Mouse (Mus musculus): Measurements from ENCODE around the gene Nfxl1. TPM values are rescaled to one million over a fixed set of nuclear protein-coding genes. Genes with fewer than 3 reads are reported as not detected.
A peak's percentile ranks its signal among the peaks of the same experiment; 100 is the strongest.
"Not testable (repeated sequence)": the region's sequence is repeated elsewhere in the genome, so short reads cannot be mapped to it uniquely, and the experiment has no call there.

The Nfxl1 gene
- polyA plus RNA-seq (2012; rRNA removed), result 9.6 and 12.9 TPM in 2 replicates

DNA sequence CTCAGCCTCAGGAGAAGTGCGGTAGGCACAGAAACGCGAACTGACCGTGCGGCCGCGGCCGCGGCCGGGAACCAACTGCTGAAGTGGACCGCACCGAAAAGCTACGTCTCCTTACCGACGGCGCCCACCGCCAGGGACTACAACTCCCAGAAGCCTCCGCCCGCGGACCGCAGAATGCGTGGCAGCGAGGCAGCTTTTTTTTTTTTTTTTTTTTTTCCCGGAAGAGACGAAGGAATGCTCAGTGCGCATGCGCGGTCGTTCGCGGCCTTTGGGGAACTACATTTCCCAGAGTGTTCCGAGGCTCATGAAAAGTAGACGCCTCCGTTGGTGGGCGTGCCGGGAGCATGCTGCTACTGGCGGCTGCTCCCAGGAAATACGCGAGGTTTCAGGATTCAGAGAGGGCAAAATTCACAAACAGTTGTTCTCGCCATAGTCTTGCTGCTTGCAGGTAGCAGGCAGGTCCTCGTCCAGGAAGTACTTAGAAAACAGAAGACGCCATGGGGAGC lies at the start of gene Nfxl1:
Gene Nfxl1, minus strand, starts transcription at position 141 of the 506 bp plus-strand sequence.
- DNase-seq (ENCODE audit: low spot score), result peak; percentile 83

DNA sequence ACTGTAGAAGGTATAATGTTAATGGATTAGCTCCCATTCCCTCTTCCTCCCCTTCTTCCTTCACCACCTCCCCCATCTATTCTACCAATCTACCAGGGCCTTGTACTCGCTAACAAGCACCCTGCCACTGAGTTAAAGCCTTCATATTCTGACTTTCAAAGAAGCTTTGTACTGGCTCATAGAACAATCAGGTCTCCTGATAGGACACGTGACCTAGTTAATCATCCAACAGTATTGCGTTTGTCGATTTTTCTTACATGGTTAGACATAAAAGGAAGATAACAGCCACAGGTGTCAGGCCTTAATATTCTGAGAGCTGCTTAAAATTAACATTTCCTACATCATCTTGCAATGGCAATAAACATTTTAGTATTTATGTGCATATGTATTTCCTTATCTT lies 43.7 kb upstream of the Nfxl1 start:
- DNase-seq (ENCODE audit: low spot score), result no peak

GRCm38 (mm10) chr5:72601006-72601405 lies 41.5 kb upstream of the Nfxl1 start:
- no peak for DNase-seq (ENCODE audit: low spot score)

DNA sequence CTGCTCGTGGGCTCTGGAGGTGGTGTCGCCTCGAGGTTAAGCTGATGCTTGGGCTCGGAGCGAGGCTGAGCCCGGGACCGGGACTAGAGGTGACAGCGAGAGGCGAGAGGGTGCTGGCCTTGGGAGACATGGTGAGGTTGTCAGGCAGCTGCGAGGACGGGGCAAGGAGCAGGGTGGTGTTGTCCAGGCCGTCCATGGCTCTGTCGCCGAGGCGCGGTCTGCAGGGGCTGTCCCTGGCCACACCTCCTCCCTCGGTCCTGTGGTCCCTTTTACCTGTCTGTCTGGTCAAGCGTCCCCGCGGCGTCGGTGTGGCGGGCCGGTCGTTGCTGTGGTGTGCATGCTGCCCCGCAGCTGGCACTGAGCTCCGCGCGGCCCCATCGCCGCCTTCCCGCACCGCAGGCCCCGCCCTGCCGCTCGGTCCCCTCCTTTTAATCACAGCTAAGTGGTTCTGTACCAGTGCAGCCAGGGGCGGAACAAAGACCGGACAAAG lies 27.8 kb upstream of the Nfxl1 start, which contains the start of gene Gm5868:
Gene Gm5868, minus strand, starts transcription at position 360 of the 490 bp plus-strand sequence.
- no peak for DNase-seq (ENCODE audit: low spot score)

- not testable (repeated sequence) for DNase-seq (ENCODE audit: low spot score)
These were observed 27.2 kb upstream of the Nfxl1 start for GRCm38 (mm10) chr5:72586667-72587191.

DNA sequence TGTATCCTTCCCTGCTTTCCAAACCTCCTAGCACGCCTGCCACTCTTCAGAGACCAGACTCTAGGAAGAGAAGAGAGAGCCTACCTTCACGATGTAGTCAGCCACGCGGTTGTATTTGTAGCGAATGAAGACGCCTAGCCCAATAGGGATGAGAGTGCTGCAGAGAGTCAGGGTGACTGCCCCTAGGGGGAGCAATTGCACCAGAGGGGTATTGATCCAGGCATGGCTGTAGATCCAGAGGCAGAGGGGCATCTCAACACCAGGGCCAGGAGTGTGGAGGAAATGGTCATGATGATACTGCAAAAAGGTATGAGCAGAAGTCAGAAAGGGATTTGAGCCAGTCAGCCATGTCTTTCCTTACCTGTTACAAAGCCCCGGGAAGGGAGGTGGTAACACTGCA lies 26.6 kb upstream of the Nfxl1 start:
- not testable (repeated sequence) for DNase-seq (ENCODE audit: low spot score)

GRCm38 (mm10) chr5:72580970-72581332 lies 21.5 kb upstream of the Nfxl1 start, which contains the start of gene Zar1:
Zar1 (minus strand) TSS chr5:72581254.
- not testable (repeated sequence) for DNase-seq (ENCODE audit: low spot score)

- peak; percentile 21 for DNase-seq (ENCODE audit: low spot score)
These were observed 20.8 kb upstream of the Nfxl1 start for GRCm38 (mm10) chr5:72580088-72580969.

GRCm38 (mm10) chr5:72579599-72579998 lies 20.1 kb upstream of the Nfxl1 start:
- not testable (repeated sequence) for DNase-seq (ENCODE audit: low spot score)

GRCm38 (mm10) chr5:72565621-72566020 lies 6.1 kb upstream of the Nfxl1 start:
- no peak for DNase-seq (ENCODE audit: low spot score)

DNA sequence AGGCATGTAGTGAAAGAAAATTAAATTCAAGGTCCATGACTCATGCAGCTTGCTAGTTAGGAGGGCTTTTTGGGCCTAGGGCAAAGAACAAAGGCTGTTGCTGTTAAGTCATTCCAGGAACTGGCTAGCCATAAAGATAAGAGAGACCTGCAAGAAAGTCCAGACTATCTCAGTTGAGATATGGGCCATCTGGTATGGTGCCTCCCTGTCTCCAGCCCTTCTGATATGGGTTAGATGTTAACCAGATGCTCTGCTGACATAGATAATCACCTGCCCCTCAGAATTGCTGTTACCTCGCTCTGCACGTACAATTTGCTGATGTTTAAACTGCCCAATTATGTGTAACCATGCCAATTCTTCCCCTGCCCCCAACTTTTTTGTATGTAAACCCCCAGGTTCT lies 3.7 kb upstream of the Nfxl1 start:
- DNase-seq (ENCODE audit: low spot score), result not testable (repeated sequence)

DNA sequence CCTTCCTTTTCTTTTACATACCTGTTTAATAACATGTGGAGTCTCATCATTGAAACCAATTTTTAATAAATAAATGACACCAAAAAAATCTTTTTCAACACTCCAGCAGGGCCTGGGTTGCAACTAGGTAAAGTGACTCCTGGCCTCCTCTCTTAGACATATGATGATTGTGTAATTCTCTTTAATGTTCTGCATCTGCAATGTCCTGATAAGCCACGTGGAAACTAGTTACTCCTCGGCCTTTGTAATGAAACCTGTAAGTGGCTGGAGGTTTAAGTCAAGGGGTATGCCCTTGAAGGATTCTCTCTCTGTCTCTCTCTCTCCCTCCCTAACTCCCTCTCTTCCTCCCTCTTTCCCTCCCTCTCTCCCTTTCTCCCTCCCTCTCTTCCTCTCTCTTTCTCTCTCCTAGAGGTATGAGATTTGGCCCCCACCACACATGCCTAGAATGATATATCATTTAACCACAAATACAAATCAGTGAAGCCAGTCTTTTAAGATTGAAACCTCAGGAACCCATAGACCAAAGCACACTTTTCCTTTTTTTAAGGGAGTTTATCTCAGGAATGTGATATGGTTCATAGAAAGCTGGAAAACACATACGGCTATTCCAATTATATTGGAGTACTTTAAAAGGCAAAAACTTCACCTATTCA lies 1.6 kb upstream of the Nfxl1 start:
- DNase-seq (ENCODE audit: low spot score), result no peak

GRCm38 (mm10) chr5:72558716-72559526 lies 563 bp downstream of the Nfxl1 start:
- DNase-seq (ENCODE audit: low spot score), result peak; percentile 49

GRCm38 (mm10) chr5:72556245-72556644 lies 3.2 kb downstream of the Nfxl1 start:
- DNase-seq (ENCODE audit: low spot score), result no peak

DNA sequence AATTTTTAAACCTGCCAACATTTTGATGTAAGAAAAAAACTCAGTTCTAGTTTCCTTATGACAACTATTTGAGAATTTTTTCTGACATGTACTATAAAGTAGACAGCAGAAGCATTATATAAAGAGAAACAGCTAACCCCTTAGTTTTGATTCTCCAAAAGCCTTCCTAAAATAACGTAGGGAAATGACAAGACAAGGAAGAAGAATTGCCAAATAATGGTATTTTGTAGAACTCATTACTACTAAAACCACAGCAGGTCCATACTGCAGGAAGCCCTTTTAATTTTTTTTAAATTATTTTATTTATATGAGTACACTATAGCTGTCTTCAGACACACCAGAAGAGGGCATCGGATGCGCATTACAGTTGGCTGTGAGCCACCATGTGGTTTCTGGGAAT lies 8.3 kb downstream of the Nfxl1 start:
- no peak for DNase-seq (ENCODE audit: low spot score)

GRCm38 (mm10) chr5:72528896-72529295 lies 30.6 kb downstream of the Nfxl1 start:
- no peak for DNase-seq (ENCODE audit: low spot score)

- DNase-seq (ENCODE audit: low spot score), result no peak
These were observed 45.7 kb downstream of the Nfxl1 start for GRCm38 (mm10) chr5:72513808-72514207.

DNA sequence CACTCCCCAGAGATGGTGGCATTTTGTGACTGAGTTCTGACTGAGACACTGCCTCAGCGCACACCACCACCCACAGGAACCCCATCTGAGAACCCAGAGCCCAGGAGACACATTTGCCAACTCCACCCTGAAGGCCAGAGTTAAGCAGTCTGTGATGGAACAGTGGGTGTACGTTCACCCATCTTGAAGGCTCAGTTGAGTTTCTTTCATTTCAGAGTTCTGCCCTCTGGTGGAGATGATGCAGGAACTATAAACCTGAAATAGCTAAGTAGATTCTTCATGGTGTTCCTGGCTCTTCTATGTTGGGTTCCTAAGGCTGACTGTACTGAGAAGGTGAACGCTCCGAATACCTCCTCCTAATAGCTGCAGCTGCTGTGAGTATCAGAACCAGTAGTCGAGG lies 53.7 kb downstream of the Nfxl1 start:
- DNase-seq (ENCODE audit: low spot score), result no peak

- no peak for DNase-seq (ENCODE audit: low spot score)
These were observed 55.7 kb downstream of the Nfxl1 start, which contains the start of gene Corin for GRCm38 (mm10) chr5:72503531-72504523. Corin (minus strand) TSS chr5:72504473.

GRCm38 (mm10) chr5:72502778-72503177 lies 56.7 kb downstream of the Nfxl1 start:
- no peak for DNase-seq (ENCODE audit: low spot score)
